Mouse (Mus musculus) frontal cortex, postnatal 36 days (tissue): ENCODE results near the gene Kcnma1.

ENCODE experiments used
- DNase-seq, 2 experiments: peaks; one replicate each; pipeline ENCODE4 v3.0.0; 2022; ENCODE audit warnings: low spot score in 2 of 2

The Kcnma1 gene

DNA sequence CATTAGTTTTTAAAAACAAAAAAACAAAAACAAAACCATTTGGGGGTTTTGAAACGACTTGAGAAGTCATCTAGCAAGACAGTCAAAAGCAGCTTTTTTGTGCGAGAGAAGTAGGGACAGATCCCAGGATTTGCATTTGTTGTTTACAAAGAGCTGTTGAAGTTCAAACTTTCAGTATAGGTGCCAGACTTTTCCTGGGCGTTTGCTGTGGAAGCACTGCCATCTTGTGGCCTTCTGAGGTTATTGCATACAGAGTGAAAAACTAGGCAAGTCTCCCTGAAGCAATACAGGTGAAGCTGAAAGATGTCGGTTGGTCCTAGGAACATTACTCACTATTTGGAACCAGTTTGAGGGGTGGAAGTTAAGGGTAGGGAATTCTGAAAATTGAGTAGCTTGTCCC, 484.6 kb downstream of the Kcnma1 start:
- peak; percentile 50 to 78 for DNase-seq

DNA sequence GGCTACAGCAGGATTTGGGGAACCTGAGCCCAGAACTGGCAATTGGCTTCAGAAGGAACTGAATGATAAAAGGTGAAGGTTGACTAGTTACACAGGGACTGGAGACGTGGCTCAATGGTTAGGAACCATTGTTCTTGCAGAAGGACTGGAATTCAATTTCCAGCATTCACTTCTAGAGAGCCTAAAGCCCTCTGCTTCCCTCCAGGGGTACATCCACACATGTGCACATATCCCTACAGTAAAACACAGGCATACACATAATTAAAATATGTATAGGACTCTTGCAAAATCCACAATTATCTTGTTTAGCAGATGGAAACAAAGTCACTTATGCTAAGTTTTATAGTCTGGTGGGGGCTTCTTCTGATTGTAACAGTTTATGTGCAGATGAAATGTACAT, 485.1 kb downstream of the Kcnma1 start:
- DNase-seq, result no peak

DNA sequence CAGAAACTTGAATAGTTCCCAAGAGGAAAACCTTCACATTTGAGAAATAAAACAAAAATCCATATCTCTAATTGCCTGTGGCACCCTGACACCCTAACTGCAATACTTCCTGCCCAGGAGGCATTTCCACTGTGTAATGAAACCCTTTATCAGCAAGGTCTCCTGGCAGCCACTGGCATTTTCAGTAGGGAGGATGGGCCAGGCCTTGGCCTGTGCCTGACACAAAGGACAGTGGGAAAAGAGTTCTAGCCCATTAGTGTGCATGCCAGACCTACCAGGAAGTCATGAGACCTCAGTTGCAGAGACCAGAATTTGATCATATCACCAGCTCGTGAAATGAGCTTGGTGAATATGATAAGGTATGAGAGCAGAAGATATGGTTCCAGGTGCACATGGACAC, 488.4 kb downstream of the Kcnma1 start:
- DNase-seq, result no peak

DNA sequence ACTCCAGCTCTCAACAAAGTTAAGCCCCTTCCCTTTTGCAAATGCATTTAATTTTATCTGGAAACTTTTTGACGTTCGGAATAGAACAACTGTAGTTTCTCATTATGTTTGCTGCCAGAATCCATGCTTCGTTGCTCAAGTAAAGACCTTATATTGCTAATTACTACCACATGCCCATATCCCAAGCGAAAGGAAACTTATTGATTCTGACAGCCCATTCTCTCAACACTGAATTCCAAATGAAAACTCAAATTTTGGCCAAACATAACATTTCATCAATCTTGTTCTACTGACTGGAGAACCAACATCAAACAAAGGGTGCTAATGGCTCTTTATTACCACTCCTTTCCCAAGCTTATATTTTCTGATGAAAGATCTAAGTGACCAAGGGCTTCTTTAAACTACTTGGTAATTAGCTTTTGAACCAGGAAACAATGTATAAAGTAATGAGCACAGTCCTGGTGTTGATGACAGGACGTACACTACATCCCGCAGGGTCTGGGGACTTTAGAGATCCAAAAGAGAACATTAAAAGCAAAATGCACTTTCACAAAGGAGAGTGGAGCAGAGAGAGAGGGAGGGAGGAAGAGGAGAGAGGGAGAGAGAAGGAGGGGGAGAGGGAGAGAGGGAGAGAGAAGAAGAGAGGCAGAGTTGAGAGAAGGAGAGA, 490.3 kb downstream of the Kcnma1 start:
- no peak for DNase-seq

DNA sequence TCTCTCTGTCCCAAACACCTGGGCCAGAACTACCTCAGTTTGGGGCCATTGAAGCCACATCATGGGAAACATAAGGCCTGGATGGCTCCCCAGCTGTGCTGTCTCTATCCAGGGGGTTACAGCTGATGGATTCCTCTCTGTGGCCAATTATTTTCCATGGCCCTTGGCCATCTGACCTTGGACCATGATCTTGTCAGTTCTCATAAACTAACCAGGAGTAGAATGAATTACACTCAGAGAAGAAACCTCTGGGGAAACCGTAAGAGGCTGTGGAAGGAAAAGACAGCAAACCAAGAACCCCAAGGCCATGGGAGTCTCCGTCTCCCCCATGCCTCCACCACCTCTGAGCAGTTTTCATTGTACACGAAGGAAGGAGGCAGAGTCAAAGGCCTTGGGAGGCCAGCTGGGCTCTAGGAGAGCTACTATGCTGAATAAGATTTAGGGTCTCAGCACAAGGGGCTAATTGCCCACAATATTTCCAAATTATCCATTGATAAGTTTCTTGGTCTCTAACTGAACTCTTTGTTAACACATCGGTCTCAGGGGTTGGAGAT, 491.6 kb downstream of the Kcnma1 start:
- DNase-seq, result no peak

DNA sequence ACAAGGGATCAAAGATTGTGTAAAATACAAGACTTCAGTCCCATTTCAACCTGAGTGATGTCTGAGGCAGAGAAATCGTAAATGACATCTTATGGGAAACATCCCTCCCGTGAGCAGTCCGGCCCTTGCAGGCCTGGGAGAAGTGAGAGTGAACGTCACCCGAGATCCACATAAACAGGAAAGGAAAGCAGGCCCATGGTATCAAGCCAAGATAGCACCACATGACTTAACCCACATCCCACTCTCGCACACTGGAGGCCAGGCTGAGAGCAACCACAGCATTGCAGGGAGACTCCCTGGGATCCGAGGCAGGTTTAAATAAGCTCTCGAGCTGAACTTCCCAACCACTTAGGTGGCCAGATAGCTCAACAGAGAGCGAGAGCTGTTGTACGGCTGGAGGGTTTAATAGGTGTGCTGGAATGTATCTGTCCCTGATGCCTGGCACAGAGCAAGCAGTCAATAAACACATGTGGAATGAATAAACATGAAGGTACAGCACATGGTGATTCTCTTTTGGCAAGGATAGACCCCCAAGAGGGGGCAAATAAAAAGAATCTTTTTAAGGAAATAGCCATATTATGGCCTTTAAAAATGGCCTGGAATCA, 493.1 kb downstream of the Kcnma1 start:
- no peak for DNase-seq

DNA sequence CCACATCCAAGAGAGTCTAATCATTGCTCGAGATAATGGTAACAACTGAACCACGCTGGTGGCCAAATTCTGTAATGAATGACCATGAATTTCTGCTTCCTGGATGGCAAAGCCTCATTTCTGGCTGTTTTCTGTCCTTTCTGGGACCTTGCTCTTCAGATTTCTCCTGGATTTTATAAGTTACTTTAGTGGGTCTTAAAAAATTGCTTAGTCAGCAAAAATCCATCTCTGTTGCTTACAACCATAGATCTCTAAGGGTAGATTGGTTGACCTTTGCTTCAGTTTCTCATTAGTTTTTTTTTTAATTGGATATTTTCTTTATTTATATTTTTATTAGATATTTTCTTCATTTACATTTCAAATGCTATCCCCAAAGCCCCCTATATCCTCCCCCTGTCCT, 496.9 kb downstream of the Kcnma1 start:
- DNase-seq, result no peak

DNA sequence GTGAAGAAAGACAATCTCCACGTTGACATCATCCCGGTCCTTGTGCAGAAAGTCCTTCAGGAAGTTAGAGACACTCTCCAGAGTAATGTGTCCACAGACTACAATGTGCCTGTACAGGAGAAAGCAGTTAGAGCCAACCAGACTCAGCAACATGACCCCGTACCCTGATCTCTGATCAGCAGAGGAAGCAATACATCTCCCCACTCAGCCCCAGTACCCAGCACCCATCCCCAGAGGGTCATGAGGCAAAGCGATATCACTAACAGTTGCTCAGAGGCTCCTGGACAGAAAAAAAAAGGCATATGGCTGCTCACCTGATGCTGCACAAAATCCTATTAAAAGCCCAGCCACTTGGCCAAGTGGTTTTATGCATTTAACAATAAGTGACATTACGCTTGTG, 504.5 kb downstream of the Kcnma1 start:
- DNase-seq, result no peak

DNA sequence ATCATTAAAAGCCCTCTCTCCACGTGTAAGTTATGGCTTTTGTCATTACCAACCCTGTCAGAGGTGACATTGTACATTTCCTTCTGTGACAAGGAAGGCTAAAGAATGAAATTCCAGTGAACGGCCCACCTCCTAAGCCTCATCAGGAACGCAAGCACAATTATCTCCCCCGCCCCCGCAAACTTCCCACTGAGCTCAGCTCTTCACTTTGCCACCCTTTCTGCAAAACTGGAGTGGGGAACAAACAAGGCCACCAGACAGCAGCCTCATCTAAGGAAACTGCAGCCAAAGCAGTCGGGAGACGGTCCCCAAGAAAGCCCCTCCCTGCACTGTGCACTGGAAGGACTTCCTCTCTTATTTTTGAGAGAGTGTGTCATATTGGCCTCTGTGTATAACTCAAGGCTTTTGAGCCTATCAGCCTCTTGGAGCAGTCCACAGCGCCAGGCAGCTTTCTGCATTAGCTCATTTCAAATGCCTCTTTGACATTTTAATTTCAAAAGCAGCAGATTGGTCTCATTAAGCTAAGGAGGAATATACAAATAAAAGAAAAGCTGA, 512.0 kb downstream of the Kcnma1 start:
- no peak for DNase-seq

DNA sequence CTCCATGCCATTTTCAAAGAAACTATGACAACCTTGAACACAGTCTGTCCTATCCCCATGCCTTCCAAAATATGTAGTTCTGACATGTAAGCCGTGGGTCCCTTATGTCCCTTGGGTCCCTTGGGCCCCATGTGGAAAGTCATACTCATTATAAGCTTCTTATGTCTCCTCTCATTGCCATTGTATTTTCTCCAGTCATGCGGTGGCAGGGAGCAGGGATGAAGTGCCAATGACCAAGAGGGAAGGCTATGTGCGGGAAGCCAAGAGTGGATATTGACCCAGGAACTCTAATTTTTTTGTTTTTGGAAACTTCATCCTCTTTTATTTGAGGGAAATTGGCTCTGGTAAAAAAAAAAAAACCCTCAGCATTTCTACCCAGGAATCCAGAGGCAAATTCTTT, 517.5 kb downstream of the Kcnma1 start:
- no peak for DNase-seq

DNA sequence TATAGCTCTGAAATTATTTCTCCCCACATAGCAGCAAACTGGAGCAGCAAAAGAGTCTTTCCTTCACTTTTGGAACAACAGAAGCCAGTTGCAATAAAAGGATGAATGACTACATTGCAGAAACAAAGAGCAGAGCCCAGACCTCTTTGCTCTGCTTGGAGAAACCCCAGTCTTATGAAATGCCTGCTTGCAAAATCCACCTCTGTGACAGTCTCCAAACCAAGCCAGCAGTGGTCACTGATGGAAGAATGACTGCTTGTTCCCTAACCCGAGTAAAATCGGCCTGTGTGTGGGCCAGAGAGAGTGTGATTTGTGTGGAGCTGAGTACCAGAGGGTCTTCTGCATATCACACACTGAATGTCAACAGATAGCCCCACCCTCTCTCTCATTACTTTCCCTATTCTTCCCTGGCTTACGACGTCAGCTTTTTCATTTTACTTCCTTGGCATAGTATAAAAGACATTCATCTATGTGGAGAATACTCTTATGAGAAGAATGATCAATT, 518.0 kb downstream of the Kcnma1 start:
- no peak for DNase-seq

DNA sequence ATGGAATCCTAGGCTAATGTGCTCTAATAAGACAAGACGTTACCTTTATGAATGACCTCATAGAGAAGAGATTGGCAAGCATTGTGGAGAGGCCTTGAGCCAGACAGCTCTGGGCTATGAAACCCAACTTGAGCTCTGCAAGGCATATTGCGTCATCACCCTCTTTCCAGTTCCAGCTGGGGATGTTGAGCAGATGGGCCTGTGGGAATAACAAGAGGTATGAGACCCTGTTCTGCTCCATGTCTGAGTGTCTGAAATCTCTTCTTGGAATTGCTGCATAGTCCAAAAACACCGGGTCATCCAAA, 519.8 kb downstream of the Kcnma1 start:
- no peak for DNase-seq

DNA sequence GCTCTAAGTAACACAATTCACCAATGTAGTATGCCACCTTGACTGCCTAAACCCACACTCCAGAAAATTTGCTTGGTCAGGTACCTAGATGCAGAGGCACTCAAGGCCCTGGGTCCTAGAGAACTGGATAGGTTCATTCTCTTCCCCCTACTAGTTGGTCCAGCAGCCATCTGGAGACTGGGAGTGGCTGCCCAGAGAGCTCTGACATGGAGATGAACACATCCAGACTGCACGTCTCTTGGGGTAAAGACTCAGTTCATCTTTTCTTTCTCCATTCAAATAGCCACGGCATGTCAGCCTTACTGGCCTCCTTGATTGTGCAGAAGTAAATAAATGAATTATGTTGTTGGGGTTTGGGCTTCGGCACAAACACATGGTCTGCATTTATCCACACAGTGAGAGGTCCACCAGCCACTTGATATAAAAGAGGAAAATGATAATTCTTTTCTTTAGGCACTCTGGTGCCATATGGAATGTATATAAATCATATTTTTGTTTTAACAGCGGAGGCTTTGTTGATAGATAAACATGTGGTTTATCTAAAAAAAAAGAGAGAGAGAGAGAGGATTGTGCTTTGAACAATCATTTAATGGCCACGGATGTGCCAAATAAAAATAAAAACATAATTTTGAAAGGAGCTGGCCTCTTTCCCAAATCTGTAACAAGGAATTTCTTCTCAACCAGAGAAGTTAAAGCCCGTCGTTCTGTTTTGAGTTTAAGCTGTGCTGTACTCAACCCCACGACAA, 520.4 kb downstream of the Kcnma1 start:
- no peak for DNase-seq

DNA sequence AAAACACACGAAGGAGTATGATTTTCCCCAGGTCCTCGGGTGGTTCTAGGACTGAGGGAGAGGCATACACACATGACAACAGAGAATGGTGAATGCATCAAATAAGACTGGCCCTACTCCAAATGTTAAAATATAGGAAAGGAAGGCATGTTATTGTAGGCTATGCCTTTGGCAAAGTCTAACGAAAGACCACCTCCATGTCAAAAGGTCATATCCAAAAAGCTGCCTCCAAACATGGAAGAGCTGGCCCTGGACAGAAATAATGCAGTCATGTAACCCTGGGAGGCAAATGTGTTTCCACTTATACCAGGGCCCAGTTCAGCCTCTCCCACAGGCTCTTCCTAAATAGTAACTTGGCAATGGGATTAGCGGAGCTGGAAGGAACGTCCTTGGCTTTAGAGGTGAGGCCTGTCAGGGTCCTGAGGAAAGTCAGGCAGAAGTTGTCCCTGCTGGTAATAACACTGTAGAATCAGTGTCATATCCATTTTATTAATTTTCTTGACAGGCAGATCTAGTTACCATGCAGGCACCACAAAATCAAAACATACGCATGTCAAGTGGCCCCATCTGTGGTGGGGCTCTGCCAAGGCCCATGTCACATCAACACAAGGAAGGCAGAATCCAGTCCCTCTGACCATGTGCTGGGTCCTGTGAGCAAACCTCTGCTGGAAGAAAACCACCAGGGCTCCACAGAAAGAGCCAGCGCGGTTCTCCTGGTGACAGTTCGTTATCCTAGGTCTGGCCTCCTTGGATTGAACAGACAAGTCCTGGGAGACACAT, 521.5 kb downstream of the Kcnma1 start:
- no peak for DNase-seq

DNA sequence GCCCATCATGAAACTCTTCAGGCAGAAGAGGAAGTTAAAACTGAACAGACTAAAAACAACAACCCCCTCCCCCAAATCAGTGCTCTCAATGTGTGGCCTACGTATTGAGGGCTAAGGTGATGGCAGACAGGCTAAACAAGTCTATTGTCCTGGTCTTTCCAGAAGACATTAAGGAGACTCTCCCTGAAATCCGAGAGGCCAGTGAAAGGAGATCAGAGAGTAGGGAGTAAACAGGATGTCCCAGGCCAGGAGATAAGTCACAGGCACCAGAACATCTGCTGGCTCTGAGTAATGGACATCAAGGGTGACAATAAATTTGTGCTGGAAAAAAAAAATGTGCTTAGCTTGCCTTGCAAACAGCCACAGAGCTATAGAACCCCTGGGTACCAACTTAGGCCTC, 522.9 kb downstream of the Kcnma1 start:
- DNase-seq, result no peak

DNA sequence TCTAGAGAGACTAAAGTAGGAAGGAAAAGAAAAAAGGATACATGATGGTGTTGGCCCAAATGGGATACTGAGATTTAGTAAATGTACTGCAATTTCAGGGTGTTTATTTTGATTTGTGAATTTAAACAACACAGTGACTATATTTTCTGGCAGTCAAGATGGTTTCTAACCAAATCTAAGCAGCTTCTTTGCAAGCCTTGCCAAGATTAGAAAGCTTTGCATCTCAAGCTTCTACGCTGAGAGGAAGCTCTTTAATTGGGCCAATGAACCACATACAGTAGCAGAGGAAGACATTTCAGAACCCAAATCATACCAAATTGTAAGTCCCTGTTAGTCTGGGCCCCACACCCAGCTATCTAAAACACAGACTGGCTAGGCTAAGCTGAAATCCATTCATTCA, 527.6 kb downstream of the Kcnma1 start:
- peak in 1 of 2 experiments; percentile 23 for DNase-seq

DNA sequence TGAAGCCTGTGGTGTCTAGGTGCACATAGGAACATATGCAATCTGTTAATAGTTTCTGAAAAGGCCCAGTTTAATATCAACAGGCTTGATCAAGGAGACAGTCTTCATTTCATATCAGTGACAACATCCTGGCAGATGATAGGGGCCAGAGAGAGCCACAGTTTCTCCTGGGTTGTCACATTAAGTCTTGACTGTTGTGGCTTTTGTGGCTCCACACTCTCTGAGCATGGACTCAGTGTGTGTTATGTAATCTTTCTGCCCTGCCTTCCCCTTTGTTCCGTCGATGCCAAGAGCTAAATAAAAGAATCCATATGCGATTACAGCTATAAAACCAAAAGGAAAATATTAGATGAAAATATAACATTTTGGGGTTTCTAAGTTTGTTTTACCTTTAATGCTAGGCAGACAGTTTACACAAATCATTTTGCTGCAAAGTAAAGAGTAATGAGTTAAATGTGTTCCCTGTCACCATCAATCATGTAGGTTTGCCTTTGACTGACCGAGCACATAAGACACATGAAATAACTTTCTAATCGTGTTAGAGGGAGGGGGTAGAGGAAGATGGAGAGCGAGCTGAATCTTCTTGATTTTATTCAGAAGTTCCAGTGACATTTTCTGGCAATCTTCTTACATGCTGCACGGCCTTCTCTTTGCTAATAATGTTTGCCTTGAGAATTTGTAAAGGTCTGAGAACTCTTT, 528.3 kb downstream of the Kcnma1 start:
- DNase-seq, result no peak

DNA sequence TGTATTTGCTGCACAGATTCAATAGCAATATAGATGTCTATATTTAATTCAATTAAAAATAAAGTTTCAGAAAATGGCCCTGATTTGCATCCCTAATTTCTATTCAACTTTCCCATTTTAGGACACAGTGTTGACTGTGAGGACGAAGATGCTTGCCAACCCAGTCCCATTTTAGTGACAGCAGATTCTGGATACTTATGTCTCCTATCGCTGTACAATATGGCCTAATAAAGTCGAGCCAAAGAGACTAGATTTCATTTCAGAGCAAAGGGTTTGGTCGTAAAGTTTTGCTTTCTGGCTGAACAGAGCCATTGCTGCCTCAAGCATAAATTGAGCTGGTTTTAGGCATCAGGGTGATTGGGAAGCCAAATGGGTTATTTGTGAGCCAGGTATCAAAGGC, 539.2 kb downstream of the Kcnma1 start:
- no peak for DNase-seq

DNA sequence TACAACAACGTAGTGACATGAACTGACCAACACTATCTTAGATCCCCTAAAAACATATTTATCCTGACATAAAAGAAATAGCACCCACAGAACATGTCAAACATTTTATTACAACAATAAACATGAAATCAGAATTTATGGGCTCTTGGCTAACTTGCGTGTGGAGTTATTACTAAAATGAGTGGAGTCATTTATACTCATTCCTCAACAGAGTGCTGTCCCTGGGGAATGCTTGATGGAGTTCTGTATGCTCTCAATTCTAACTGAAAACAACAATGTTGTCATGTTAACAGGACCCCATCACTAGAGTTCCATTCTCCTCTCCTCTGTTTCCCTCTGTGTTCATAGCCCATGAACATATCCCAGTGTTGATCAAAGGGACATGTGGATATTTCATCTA, 544.2 kb downstream of the Kcnma1 start:
- DNase-seq, result no peak

DNA sequence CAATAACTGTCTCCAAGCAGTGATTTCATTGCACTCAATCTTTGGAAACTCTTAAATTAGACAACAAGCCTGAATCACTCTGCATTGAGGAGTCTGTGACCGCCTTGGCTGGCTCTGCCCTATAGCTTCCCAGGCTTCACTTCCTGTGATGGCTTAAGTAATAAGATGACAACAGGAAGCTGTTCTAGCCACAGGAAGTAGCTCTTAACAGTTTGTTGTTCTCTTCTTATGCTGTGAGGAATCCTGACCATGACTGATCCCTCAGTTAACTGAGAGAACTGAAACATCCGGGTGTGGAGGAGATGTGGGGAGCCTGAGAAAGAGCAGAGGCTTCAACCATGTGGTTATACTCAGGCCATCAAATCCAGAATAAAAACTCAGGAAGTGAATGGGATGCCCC, 549.2 kb downstream of the Kcnma1 start:
- DNase-seq, result no peak

DNA sequence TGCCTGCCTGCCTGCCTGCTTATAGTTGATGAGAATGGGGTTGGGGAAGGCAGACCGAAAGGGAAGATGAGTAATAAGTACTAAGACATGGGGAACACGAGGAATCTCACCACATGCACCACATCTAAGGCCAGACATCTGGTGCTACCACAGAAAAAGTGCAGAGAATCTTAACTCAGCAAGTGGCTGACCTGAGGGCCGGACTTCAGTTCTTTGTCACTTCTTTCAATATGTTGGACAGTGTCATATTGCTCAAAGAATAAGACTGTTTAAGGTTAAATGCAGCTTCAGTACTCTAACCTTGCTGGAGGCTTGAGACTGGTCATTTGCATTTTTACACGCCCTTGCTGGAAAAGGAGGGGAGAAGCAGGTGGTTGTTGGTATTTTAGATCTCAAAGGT, 555.7 kb downstream of the Kcnma1 start:
- DNase-seq, result no peak
